In the genomic region with DNA sequence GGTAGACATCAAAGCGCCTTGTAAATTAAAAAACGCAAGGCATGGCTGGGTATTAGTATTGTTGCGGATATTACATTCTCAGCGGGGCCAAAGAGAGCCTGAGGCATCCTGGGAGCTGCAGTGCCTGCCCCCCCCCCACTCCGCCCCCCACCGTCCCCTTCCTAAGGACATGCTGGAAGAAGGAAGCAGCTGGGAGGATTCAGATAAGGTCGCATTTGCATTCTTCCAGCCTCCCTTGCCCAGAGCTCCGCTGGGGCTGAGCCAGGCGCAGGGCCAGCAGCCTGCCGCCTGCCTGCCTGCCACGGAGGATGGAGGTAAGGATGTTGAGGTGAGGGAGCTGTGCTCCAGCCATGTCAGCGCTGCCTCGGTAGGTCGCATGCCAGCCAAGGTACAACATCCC, we compare ENCODE assay signal across 12 mouse cellular contexts.
A peak's percentile ranks its signal among the peaks of the same experiment; 100 is the strongest.
DNase-seq lines count a peak whose midpoint lies in the region; ATAC-seq and TF ChIP-seq lines count a peak whose summit lies in the region.
"Had no signal": no experiment of that assay in that cellular context is flagged by ENCODE, and none has a peak within 500 bp of the region (broad histone marks: within the 10 kb centered on the region; RNA-seq: fewer than 3 reads in every experiment).

No protein-coding gene starts in this region.

- TF ChIP-seq POLR2A in brain, embryonic 14.5 days (IDR thresholded peaks at IDR 0.05; ENCODE audit: borderline replicate concordance, extremely low read depth, insufficient read depth, insufficient read length, poor library complexity, severe bottlenecking), result no peak

- H3K9ac ChIP-seq in midbrain, embryonic 11.5 days (ENCODE audit: low read length), result no peak overlapping the region
- H3K9ac ChIP-seq: limb, embryonic 15.5 days had no signal

- intact Hi-C loops in heart, postnatal 36 days (cut with DNase I), result no loop called here

- peak overlapping the region; percentile 3; the same call in 1 of the 2 replicates for H3K4me2 ChIP-seq in midbrain, embryonic 11.5 days
- H3K4me2 ChIP-seq: limb, embryonic 15.5 days had no signal

- TF ChIP-seq CTCF in brain, embryonic 14.5 days (IDR thresholded peaks at IDR 0.05; ENCODE audit: borderline replicate concordance, extremely low read depth, insufficient read depth, insufficient read length), result no peak

- 0 out of 2 replicates have a peak, but pooled peaks have one; percentile 46 for ATAC-seq in midbrain, embryonic 11.5 days (ENCODE audit: low FRiP score)
- ATAC-seq: lung, postnatal 0 days had no signal

- DNase-seq in heart, embryonic 10.5 days (ENCODE audit: low spot score), result no peak
- no peak for DNase-seq in heart, postnatal 36 days
- DNase-seq in brain, embryonic 14.5 days (ENCODE audit: low read depth), result peak; percentile 82
- DNase-seq in embryo, embryonic 10.5 days (ENCODE audit: low spot score), result peak; percentile 8
- DNase-seq in midbrain, embryonic 11.5 days (ENCODE audit: low spot score, missing footprints), result no peak
- DNase-seq in adrenal gland, postnatal 10 days, result no peak
- DNase-seq in layer of hippocampus, adult 8-10 months (ENCODE audit: low spot score in 2 of 2), result no peak
- DNase-seq: adrenal gland, adult 2 months; gastrocnemius, postnatal 14 days; kidney, adult 8-10 months had no signal

- 16% methylated on average over 14 of the region's 14 CpGs for WGBS in heart, embryonic 10.5 days
- WGBS in midbrain, embryonic 11.5 days, result 28% methylated on average over 14 of the region's 14 CpGs

- no peaks in the 10 kb centered on the region for H3K27me3 ChIP-seq in heart, embryonic 10.5 days (ENCODE audit: insufficient read depth, poor library complexity, severe bottlenecking)
- H3K27me3 ChIP-seq in midbrain, embryonic 11.5 days (ENCODE audit: control insufficient read depth, insufficient read depth, low read length), result no peaks in the 10 kb centered on the region
- H3K27me3 ChIP-seq: limb, embryonic 15.5 days had no signal

- H3K4me3 ChIP-seq in heart, embryonic 10.5 days, result 0 out of 2 replicates have a peak overlapping the region, but pooled peaks have one; percentile 9
- H3K4me3 ChIP-seq in midbrain, embryonic 11.5 days (ENCODE audit: low read depth, low read length), result no peak overlapping the region
- H3K4me3 ChIP-seq: limb, embryonic 15.5 days had no signal

- no peaks in the 10 kb centered on the region; the same call in 1 of the 2 replicates for H3K4me1 ChIP-seq in heart, embryonic 10.5 days
- H3K4me1 ChIP-seq in midbrain, embryonic 11.5 days (ENCODE audit: control insufficient read depth, insufficient read depth, low read length), result no peaks in the 10 kb centered on the region
- H3K4me1 ChIP-seq: limb, embryonic 15.5 days had no signal

- H3K27ac ChIP-seq in heart, embryonic 10.5 days, result no peak overlapping the region
- H3K27ac ChIP-seq in midbrain, embryonic 11.5 days (ENCODE audit: low read depth, low read length), result no peak overlapping the region
- H3K27ac ChIP-seq: limb, embryonic 15.5 days had no signal

- no peaks in the 10 kb centered on the region for H3K36me3 ChIP-seq in heart, embryonic 10.5 days
- no peaks in the 10 kb centered on the region for H3K36me3 ChIP-seq in midbrain, embryonic 11.5 days (ENCODE audit: control insufficient read depth, insufficient read depth, low read length)
- H3K36me3 ChIP-seq: limb, embryonic 15.5 days had no signal

- no peaks in the 10 kb centered on the region for H3K9me3 ChIP-seq in heart, embryonic 10.5 days
- no peaks in the 10 kb centered on the region for H3K9me3 ChIP-seq in midbrain, embryonic 11.5 days (ENCODE audit: control insufficient read depth, low read length)
- H3K9me3 ChIP-seq: limb, embryonic 15.5 days had no signal

Comparison
In these comparisons a context has a peak if more than half of its experiments do, and no peak if none do; other contexts are left out.
1. DNase-seq: peak in brain, embryonic 14.5 days (single experiment) and embryo, embryonic 10.5 days (single experiment); none in heart, embryonic 10.5 days (single experiment), heart, postnatal 36 days (0 of 2), midbrain, embryonic 11.5 days (single experiment), adrenal gland, postnatal 10 days (single experiment) and layer of hippocampus, adult 8-10 months (0 of 2).